Mouse (Mus musculus) kidney, postnatal 0 days (tissue): Measurements from ENCODE around the gene Usp45. TPM values are rescaled to one million over a fixed set of nuclear protein-coding genes. Genes with fewer than 3 reads are reported as not detected.

ENCODE experiments used
- ATAC-seq: fragments of 200-750 bp; cut with Nextera tagmentation; replicated peaks from 2 replicates; pipeline ENCODE4 v1.8.0; 2017; ENCODE audit warnings: low read depth, moderate number of reproducible peaks, moderate TSS enrichment, moderate library complexity; ENCODE audit not compliant: low FRiP score
- DNase-seq: peaks from one replicate; pipeline ENCODE4 v3.0.0-alpha.2; 2016; ENCODE audit warnings: low spot score
- H3K27ac ChIP-seq: fragments of 300-500 bp; sonication (generic); 2 replicates; pipeline ENCODE4 v1.5.1; 2014; ENCODE audit warnings: mild to moderate bottlenecking
- H3K27me3 ChIP-seq: fragments of 300-500 bp; sonication (generic); 2 replicates; pipeline ENCODE4 v1.6.1; 2014; ENCODE audit warnings: low read length, mixed read lengths; ENCODE audit not compliant: insufficient read depth
- H3K36me3 ChIP-seq: fragments of 300-500 bp; sonication (generic); 2 replicates; pipeline ENCODE4 v1.6.1; 2014; ENCODE audit warnings: low read length, mixed read lengths; ENCODE audit not compliant: insufficient read depth
- H3K4me1 ChIP-seq: fragments of 300-500 bp; sonication (generic); replicated peaks from 2 replicates; pipeline ENCODE4 v1.6.1; 2014; ENCODE audit warnings: antibody characterized with exemption, low read length, mixed read lengths; ENCODE audit not compliant: insufficient read depth
- H3K4me2 ChIP-seq: fragments of 300-500 bp; sonication (generic); 2 replicates; pipeline ENCODE4 v1.6.1; 2014; ENCODE audit warnings: mild to moderate bottlenecking, low read length, moderate library complexity, mixed read lengths
- H3K4me3 ChIP-seq: fragments of 300-500 bp; sonication (generic); replicated peaks from 2 replicates; pipeline ENCODE4 v1.5.1; 2014; ENCODE audit warnings: low read depth, low read length
- H3K9ac ChIP-seq: fragments of 300-500 bp; sonication (generic); 2 replicates; pipeline ENCODE4 v1.6.1; 2014; ENCODE audit warnings: low read depth, low read length
- H3K9me3 ChIP-seq: fragments of 300-500 bp; sonication (generic); replicated peaks from 2 replicates; pipeline ENCODE4 v1.6.1; 2016; ENCODE audit warnings: low read length, inconsistent platforms, mixed read lengths
- CTCF ChIP-seq: IDR thresholded peaks from 2 replicates; pipeline ENCODE4 v1.5.1; 2016; ENCODE audit warnings: antibody characterized with exemption, low read depth, mild to moderate bottlenecking, moderate library complexity
- WGBS: fragments of 180-500 bp; shearing (Covaris S2); extraction: QIAGEN DNeasy Blood & Tissue Kit; methylation state at CpG from one replicate; pipeline ENCODE4 v1.1.7; 2014; 5-methylcytosine and 5-hydroxymethylcytosine counted together
- polyA plus RNA-seq: library from polyadenylated mRNA; unstranded; fragments of >200 nt; fragmentation: Nextera tagmentation; extraction: Ambion mirVana; gene quantifications from 2 replicates; pipeline ENCODE4 v1.2.1, GENCODE M21; 2015

Gene Usp45
- polyA plus RNA-seq, 1 experiment from 2014 or later, result 4.0 TPM

DNA sequence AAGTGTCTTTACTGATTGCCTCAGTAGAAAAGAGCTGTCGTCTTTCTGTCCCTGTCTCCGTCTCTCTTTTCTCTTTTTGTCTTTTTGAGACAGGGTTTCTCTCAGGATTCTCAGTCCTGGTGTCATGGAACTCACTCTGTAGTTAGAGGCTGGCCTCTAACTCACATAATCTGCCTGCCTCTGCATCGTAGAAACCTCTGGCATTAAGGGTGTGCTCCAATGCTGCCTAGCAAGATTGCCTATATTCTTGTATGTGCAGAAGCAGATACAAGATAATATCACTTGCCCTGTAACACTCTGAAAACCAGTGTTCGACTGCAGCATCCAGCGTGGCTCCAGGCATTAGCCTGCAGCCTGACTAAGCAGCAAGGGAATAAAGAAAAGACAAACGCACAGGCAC lies 21.9 kb downstream of the Usp45 start:
- TF ChIP-seq CTCF, result no peak
- no peak overlapping the region for H3K4me2 ChIP-seq
- no peak overlapping the region for H3K27ac ChIP-seq
- H3K4me1 ChIP-seq, result no peaks in the 10 kb centered on the region
- no peaks in the 10 kb centered on the region for H3K9me3 ChIP-seq
- WGBS, result 91% methylated on average over 6 of the region's 6 CpGs
- H3K4me3 ChIP-seq, result no peak overlapping the region
- no peak for DNase-seq
- ATAC-seq, result no peak
- H3K27me3 ChIP-seq, result no peaks in the 10 kb centered on the region
- peaks cover 32% of the 10 kb centered on the region; the same call in 1 of the 2 replicates for H3K36me3 ChIP-seq
- no peak overlapping the region for H3K9ac ChIP-seq

- H3K27ac ChIP-seq, result no peak overlapping the region
- WGBS, result 88% methylated on average over 4 of the region's 4 CpGs
- H3K4me1 ChIP-seq, result no peaks in the 10 kb centered on the region
- no peak overlapping the region for H3K9ac ChIP-seq
- peaks cover 25% of the 10 kb centered on the region; the same call in 1 of the 2 replicates for H3K36me3 ChIP-seq
- no peaks in the 10 kb centered on the region for H3K27me3 ChIP-seq
- ATAC-seq (no peak), DNase-seq (no peak)
- no peak overlapping the region for H3K4me2 ChIP-seq
- H3K4me3 ChIP-seq, result no peak overlapping the region
- TF ChIP-seq CTCF, result no peak
- H3K9me3 ChIP-seq, result no peaks in the 10 kb centered on the region
Observed at GRCm38 (mm10) chr4:21789836-21790235, 22.9 kb downstream of the Usp45 start.

DNA sequence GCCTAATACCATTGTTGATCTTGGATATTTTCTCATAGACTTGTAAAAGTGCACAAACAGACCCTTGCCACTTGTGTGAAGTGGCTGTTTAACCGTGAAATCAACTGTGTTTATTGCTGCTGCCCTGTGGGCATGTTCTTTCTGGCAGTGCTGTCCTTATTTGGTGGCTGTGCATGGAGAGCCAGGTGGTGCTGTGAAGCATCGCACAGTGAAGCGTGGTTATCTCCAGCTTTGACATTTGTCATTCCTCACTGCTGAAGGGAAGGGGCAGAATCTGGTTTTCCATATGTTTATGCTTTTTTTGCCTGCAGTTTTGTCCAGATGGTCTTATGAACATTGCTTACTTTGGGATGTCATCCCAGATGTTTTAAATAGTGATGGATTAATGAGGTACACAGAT lies 26.7 kb downstream of the Usp45 start:
- no peak for TF ChIP-seq CTCF
- H3K9me3 ChIP-seq, result no peaks in the 10 kb centered on the region
- H3K27me3 ChIP-seq, result no peaks in the 10 kb centered on the region
- H3K4me3 ChIP-seq, result no peak overlapping the region
- ATAC-seq (no peak), DNase-seq (no peak)
- WGBS, result 56% methylated on average over 3 of the region's 3 CpGs
- no peaks in the 10 kb centered on the region for H3K4me1 ChIP-seq
- no peak overlapping the region for H3K4me2 ChIP-seq
- no peak overlapping the region for H3K9ac ChIP-seq
- no peak overlapping the region for H3K27ac ChIP-seq
- peaks cover 12% of the 10 kb centered on the region; the same call in 1 of the 2 replicates for H3K36me3 ChIP-seq

DNA sequence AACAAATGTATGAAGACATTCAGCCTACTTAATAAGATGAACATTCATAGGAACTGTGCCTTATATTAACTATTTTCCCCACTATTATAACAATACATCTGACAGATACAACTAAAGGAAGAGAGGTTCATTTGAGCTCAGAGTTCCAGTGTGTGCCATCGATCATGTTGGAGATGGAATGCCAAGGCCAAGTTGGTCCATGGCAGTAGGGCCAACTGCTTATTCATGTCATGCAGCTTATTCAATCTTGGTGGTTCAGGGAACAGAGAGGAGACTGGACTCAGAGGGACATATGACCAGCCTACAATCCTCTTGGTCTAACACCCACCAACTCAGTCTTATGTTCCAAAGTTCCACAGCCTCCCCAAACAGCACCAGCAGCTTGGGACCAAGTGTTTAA lies 34.1 kb downstream of the Usp45 start:
- Histone ChIP-seq H3K4me1 (no peaks in the 10 kb centered on the region), H3K27ac (no peak overlapping the region), H3K4me3 (no peak overlapping the region), H3K4me2 (no peak overlapping the region), H3K9me3 (no peaks in the 10 kb centered on the region), H3K36me3 (peaks cover 35% of the 10 kb centered on the region), H3K27me3 (no peaks in the 10 kb centered on the region), H3K9ac (no peak overlapping the region)
- TF ChIP-seq CTCF, result no peak
- DNase-seq (no peak), ATAC-seq (no peak)
- WGBS, result 96% methylated on average over 1 of the region's 1 CpGs

- H3K36me3 ChIP-seq, result peaks cover 35% of the 10 kb centered on the region
- H3K4me1 ChIP-seq, result no peaks in the 10 kb centered on the region
- no peak overlapping the region for H3K27ac ChIP-seq
- H3K4me3 ChIP-seq, result no peak overlapping the region
- H3K9ac ChIP-seq, result no peak overlapping the region
- 93% methylated on average over 2 of the region's 2 CpGs for WGBS
- TF ChIP-seq CTCF, result no peak
- no peaks in the 10 kb centered on the region for H3K9me3 ChIP-seq
- ATAC-seq (no peak), DNase-seq (no peak)
- no peaks in the 10 kb centered on the region for H3K27me3 ChIP-seq
- H3K4me2 ChIP-seq, result no peak overlapping the region
Observed at GRCm38 (mm10) chr4:21801620-21802019, 34.7 kb downstream of the Usp45 start.

DNA sequence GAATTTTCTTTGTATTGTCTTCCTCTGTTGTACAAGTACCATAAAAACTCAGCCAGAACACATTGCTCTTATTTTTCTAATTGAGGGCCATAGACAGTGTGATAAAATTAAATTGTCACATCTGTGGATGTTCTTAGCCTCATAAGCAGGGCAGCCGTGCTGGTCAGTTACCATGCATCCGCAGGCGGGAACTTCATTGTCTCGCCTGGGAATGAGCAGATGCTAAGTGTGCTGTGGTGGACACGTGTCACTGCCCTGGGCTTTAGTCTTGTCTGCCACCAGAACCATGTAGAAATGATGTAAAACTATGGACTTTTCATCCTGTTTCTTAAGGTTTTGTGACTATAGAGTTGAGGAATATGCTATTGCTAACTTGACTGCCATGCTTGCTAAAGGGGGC lies 40.2 kb downstream of the Usp45 start:
- DNase-seq (no peak), ATAC-seq (no peak)
- Histone ChIP-seq H3K27ac (no peak overlapping the region), H3K9me3 (no peaks in the 10 kb centered on the region), H3K4me1 (no peaks in the 10 kb centered on the region), H3K4me3 (no peak overlapping the region), H3K27me3 (no peaks in the 10 kb centered on the region), H3K9ac (no peak overlapping the region), H3K4me2 (no peak overlapping the region), H3K36me3 (peaks cover 25% of the 10 kb centered on the region)
- TF ChIP-seq CTCF, result no peak
- 81% methylated on average over 5 of the region's 5 CpGs for WGBS

DNA sequence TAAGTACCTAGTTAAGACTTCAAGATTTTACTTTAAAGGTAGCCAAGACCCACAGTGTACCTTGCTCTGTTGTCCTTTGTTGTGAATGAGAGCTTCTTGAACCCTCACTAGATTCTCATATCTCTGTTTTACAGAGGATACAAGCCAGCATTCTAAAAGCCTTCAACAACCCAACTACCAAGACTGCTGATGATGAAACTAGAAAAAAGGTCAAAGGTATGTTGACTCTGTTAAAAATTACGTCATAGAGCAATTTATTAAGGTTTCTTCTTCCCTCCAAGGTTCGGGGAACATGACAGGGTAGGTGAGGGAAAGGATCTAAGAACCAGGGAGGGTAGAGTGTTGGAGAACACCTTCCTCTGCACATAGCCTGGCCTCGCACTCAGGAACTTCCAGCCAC lies 43.7 kb downstream of the Usp45 start:
- no peaks in the 10 kb centered on the region for H3K27me3 ChIP-seq
- WGBS, result 93% methylated on average over 3 of the region's 3 CpGs

More for the DNA sequence above, 43.7 kb downstream of the Usp45 start:
- ATAC-seq (no peak), DNase-seq (no peak)
- no peak overlapping the region for H3K4me3 ChIP-seq
- TF ChIP-seq CTCF, result no peak
- no peaks in the 10 kb centered on the region for H3K9me3 ChIP-seq
- no peak overlapping the region for H3K4me2 ChIP-seq
- no peak overlapping the region for H3K9ac ChIP-seq
- no peaks in the 10 kb centered on the region for H3K4me1 ChIP-seq
- peaks cover 18% of the 10 kb centered on the region for H3K36me3 ChIP-seq
- H3K27ac ChIP-seq, result no peak overlapping the region
